Mouse (Mus musculus) ES-E14 (cell line): ENCODE measurements around the gene Ret. TPM values are rescaled to one million over a fixed set of nuclear protein-coding genes. Genes with fewer than 3 reads are reported as not detected.
A peak's percentile ranks its signal among the peaks of the same experiment; 100 is the strongest.

Source experiments
- DNase-seq: peaks from one replicate; pipeline ENCODE4 v3.0.0-alpha.2; 2013; ENCODE audit warnings: low read depth, low spot score
- H3K27ac ChIP-seq: 2 replicates; pipeline ENCODE4 v1.5.1; 2012; ENCODE audit warnings: low read depth, mild to moderate bottlenecking, low read length, moderate library complexity, mixed read lengths; ENCODE audit not compliant: poor library complexity, insufficient read depth, severe bottlenecking
- H3K36me3 ChIP-seq: 2 replicates; pipeline ENCODE4 v1.6.1; 2012; ENCODE audit warnings: mild to moderate bottlenecking, low read length, moderate library complexity, mixed read lengths; ENCODE audit not compliant: control insufficient read depth, poor library complexity, insufficient read depth, severe bottlenecking
- H3K4me1 ChIP-seq, 2 experiments: fragments of 150-350 bp in 1 of 2; sonication (generic) in 1 of 2; 2 replicates each; pipeline ENCODE4 v1.6.1; 2012; ENCODE audit warnings: low read length in 2 of 2, mild to moderate bottlenecking in 1 of 2, mixed read lengths in 1 of 2; ENCODE audit not compliant: control insufficient read depth in 2 of 2, insufficient read depth in 2 of 2, poor library complexity in 1 of 2
- H3K4me3 ChIP-seq, 2 experiments: fragments of 150-350 bp in 1 of 2; sonication (generic) in 1 of 2; 2 replicates each; pipeline ENCODE4 v1.5.1; 2012; ENCODE audit warnings: low read length in 2 of 2, low read depth in 1 of 2, mild to moderate bottlenecking in 1 of 2, mixed read lengths in 1 of 2; ENCODE audit not compliant: insufficient read depth in 1 of 2, poor library complexity in 1 of 2, severe bottlenecking in 1 of 2
- H3K9ac ChIP-seq: 2 replicates; pipeline ENCODE4 v1.6.1; 2012; ENCODE audit warnings: low read depth, mild to moderate bottlenecking, low read length, mixed read lengths; ENCODE audit not compliant: poor library complexity, insufficient read depth, severe bottlenecking
- H3K9me3 ChIP-seq: fragments of 150-350 bp; sonication (generic); 2 replicates; pipeline ENCODE4 v1.6.1; 2012; ENCODE audit warnings: low read depth, mild to moderate bottlenecking, low read length; ENCODE audit not compliant: control insufficient read depth, insufficient read depth
- CHD2 ChIP-seq: IDR thresholded peaks from 2 replicates; pipeline ENCODE4 v1.6.1; 2014; ENCODE audit warnings: mild to moderate bottlenecking, low read depth, low read length, inconsistent platforms
- HCFC1 ChIP-seq: IDR thresholded peaks from 2 replicates; pipeline ENCODE4 v1.6.1; 2012; ENCODE audit warnings: low read length, inconsistent platforms, borderline replicate concordance; ENCODE audit not compliant: insufficient read depth
- MAFK ChIP-seq: IDR thresholded peaks from 2 replicates; pipeline ENCODE4 v1.6.1; 2014; ENCODE audit warnings: mild to moderate bottlenecking, low read depth, low read length, inconsistent platforms; ENCODE audit not compliant: insufficient read depth
- ZC3H11A ChIP-seq: IDR thresholded peaks from 2 replicates; pipeline ENCODE4 v1.6.1; 2012; ENCODE audit warnings: low read depth, mild to moderate bottlenecking, inconsistent platforms, low read length, borderline replicate concordance
- ZNF384 ChIP-seq: IDR thresholded peaks from 2 replicates; pipeline ENCODE4 v1.6.1; 2012; ENCODE audit warnings: low read depth, low read length, inconsistent platforms
- in situ Hi-C, 2 experiments: fragments of 600-800 bp; cut with MboI; formaldehyde crosslinking; loops; one replicate each; pipeline ENCODE4 v1.15.1; 2025; ENCODE audit warnings: low sequenced_read_pairs in 2 of 2, inconsistent platforms in 1 of 2; ENCODE audit not compliant: unreplicated experiment in 2 of 2
- total RNA-seq: library from RNA; depleted of rRNA; stranded (reverse); fragments of 300-350 nt; gene quantifications from 2 replicates; pipeline ENCODE4 v1.2.3, GENCODE M21; 2012; rRNA removed

Gene Ret
- 1.4 and 2.2 TPM in 2 replicates for total RNA-seq

DNA sequence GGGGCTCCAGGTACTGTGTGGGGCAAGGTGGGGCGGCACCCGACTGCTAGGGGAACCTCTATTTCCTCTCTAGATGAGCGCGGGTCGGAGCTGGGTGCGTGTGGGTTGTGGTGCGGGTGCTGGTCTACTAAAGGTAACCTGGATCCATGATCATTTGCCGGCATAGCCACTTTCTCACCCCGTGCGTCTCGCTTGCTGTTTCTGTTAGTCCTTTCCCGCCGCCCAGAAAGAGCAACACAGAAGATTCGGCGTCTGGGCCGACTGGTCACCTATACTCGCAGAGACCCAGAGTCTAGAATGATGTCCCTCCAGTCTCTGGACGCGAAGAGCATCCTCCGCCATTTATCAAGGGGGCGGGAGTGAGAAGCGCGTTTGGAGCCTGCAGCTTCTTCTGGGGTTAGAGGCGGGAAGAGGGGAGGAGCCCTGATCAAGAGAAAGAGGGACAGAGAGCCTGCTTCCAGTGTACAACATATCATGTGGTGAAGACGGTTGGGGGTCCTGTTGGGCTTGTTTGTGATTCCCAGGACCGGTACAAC is at the start of gene Ret:
Gene Ret, minus strand, starts transcription at position 279 of the 536 bp plus-strand sequence.
- in situ Hi-C loops, result loop anchor here in 1 of 2 experiments (25.0 kb wide), 1 partner anchor 165 kb away; no protein-coding TSS in a partner anchor
- TF ChIP-seq ZC3H11A, result no peak
- Histone ChIP-seq H3K4me1 (peaks cover 0 to 3% of the 10 kb centered on the region in 2 experiments; a peak in 1 of 4 replicates), H3K36me3 (no peaks in the 10 kb centered on the region), H3K9me3 (no peaks in the 10 kb centered on the region), H3K27ac (no peak within 1 kb of the TSS), H3K4me3 (peak within 1 kb of the TSS; percentile 79 to 85), H3K9ac (peak within 1 kb of the TSS; percentile 63)
- DNase-seq, result no peak

DNA sequence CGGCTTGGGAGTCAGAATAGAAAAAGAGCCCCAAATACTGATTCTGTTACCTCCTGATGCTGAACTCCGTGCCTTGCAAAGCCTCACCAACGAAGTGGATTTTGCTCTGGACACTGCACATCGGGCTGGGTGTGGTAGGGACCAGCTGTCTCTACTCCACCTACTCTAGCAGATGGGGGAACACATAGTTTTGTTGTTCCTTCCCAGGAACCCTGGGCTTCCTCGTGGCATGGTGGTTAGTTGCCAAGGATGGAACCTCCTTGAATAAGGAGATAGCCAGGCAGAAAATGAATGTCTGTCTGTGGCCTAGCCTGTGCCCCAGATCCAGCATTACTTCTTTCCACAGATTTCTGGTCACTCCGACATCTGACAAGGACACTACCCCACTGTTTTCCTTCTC is 49.6 kb upstream of the Ret start:
- no peaks in the 10 kb centered on the region for H3K4me1 ChIP-seq
- no peak for DNase-seq
- H3K9me3 ChIP-seq, result no peaks in the 10 kb centered on the region
- TF ChIP-seq MAFK (no peak), CHD2 (no peak)
- no peak overlapping the region for H3K9ac ChIP-seq
- no peak overlapping the region for H3K27ac ChIP-seq
- no peak overlapping the region for H3K4me3 ChIP-seq
- no peaks in the 10 kb centered on the region for H3K36me3 ChIP-seq
- in situ Hi-C loops, result no loop called here

DNA sequence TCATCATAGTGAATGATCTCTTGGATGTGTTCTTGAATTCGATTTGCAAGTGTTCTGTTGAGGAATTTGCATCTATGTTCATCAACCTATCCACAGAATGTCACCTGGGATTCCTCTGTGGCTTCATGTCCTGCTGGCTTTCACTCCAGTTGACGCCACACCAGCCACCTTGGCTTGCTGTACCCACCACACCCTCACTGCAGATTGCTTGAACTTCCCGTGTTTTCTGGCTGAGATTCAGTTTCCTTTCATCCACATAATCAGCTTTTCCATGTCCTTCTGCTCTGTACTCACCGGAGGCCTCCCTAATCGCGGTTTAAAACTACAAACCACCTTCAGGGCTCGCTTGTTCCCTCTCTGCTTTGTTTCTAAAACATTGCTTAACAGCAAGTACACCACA is 46.6 kb upstream of the Ret start:
- Histone ChIP-seq H3K4me3 (no peak overlapping the region), H3K9ac (no peak overlapping the region), H3K9me3 (no peaks in the 10 kb centered on the region), H3K27ac (no peak overlapping the region), H3K4me1 (no peaks in the 10 kb centered on the region), H3K36me3 (no peaks in the 10 kb centered on the region)
- no peak for DNase-seq
- in situ Hi-C loops, result no loop called here
- no peak for TF ChIP-seq ZNF384
- TF ChIP-seq CHD2, result no peak
- TF ChIP-seq HCFC1, result no peak

DNA sequence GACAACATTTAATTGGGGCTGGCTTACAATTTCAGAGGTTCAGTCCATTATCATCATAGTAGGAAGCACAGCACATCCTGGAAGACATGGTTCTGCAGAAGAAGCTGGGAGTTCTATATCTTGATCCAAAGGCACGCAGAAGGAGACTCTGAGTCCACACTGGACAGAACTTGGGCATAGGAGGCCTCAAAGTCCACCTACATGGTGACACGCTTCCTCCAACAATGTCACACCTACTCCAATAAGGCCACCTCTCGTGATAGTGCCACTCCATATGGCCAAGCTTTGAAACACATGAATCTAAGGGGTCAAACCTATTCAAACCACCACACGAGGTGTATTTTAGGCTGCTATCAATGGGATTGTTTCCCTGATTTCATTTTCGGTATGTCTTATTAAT is 45.4 kb upstream of the Ret start:
- Histone ChIP-seq H3K9me3 (no peaks in the 10 kb centered on the region), H3K9ac (no peak overlapping the region), H3K27ac (no peak overlapping the region), H3K4me1 (no peaks in the 10 kb centered on the region), H3K36me3 (no peaks in the 10 kb centered on the region), H3K4me3 (no peak overlapping the region)
- in situ Hi-C loops, result no loop called here
- DNase-seq, result no peak
- TF ChIP-seq MAFK (no peak), ZC3H11A (no peak), HCFC1 (no peak), CHD2 (no peak), ZNF384 (no peak)

DNA sequence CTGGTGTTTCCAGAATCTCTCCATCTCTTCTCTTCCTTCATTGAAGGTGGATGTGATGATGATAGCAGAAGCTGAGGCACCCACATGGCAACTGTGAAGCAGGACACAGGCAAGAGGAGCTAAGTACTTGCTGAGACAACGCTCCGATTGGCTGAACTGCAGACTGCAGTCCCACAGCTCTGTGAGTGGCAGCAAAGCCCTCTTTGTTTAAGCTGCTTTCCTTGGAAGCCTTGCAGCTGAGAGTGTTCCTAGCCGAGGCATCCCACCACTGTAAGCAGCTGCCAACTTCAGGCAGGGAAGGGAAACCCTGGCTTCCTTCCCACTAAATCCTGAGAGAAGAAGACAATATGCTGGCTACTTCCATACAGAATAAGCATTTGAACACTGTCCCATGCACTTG is 28.6 kb upstream of the Ret start:
- Histone ChIP-seq H3K36me3 (no peaks in the 10 kb centered on the region), H3K27ac (no peak overlapping the region), H3K9me3 (no peaks in the 10 kb centered on the region), H3K9ac (no peak overlapping the region), H3K4me3 (no peak overlapping the region), H3K4me1 (no peaks in the 10 kb centered on the region)
- TF ChIP-seq HCFC1 (no peak), CHD2 (no peak), ZC3H11A (no peak), MAFK (no peak), ZNF384 (no peak)
- in situ Hi-C loops, result no loop called here
- no peak for DNase-seq
